Mouse (Mus musculus) liver, embryonic 14.5 days (tissue): Measurements from ENCODE around the gene Jdp2.

ENCODE experiments used
- CTCF ChIP-seq: IDR thresholded peaks from 2 replicates; pipeline ENCODE4 v1.5.1; 2016; ENCODE audit warnings: antibody characterized with exemption, low read depth, control low read depth
- EP300 ChIP-seq: IDR thresholded peaks from 2 replicates; pipeline ENCODE4 v1.6.1; 2016; ENCODE audit warnings: antibody characterized with exemption, low read depth

- TF ChIP-seq CTCF (no peak), EP300 (no peak)
Measured at GRCm38 (mm10) chr12:85629661-85630481, 31.0 kb downstream of the Jdp2 start.
